Mouse (Mus musculus): Measurements from ENCODE around the gene Rfx1. TPM values are rescaled to one million over a fixed set of nuclear protein-coding genes. Genes with fewer than 3 reads are reported as not detected.
A peak's percentile ranks its signal among the peaks of the same experiment; 100 is the strongest.

The Rfx1 gene
- 9.4 and 11.2 TPM in 2 replicates for polyA plus RNA-seq (2015; fragmentation: Nextera tagmentation; extraction: Ambion mirVana)

DNA sequence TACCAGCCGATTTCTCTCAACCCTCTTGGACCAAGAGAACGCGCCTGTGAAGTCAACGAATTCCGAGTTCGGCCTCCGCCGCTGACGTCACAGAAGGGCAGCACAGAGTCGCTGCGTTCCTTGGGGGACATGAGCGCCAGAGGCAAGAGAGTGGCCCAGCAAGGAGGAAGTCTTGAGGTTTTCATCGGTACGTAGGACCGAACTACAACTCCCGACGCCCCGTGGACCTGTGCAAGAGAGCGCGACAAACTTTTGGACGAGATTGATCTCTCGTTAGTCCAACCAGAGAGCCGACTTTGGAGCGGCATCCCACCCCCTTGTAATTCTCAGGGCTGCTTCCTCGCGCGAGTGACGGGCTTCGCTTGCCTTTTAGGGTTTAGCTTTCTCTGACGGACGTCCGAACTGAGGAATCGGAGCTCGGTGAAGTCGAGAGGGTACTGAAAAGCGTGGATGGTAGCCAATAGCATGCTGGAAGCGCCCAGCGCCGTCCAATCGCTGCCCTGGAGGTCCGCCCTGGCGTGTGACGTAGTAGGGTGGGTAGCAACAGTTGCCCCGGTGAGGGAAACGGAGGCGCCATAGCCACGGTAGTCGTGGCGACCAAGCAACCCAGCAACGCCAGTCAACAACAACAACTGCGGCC is at the start of gene Rfx1:
TSS of gene Rfx1 (plus strand) at position 544 of the 640 bp plus-strand sequence.
- H3K36me3 ChIP-seq = no peaks in the 10 kb centered on the region
- peak within 1 kb of the TSS; percentile 78 for H3K4me3 ChIP-seq
- ATAC-seq (ENCODE audit: low FRiP score, low read depth) = peak; percentile 98
- under 1% methylated on average over 51 of the region's 51 CpGs for WGBS
- H3K27me3 ChIP-seq = no peaks in the 10 kb centered on the region
- peaks cover 42% of the 10 kb centered on the region for H3K4me1 ChIP-seq (replicated peaks)
- no peaks in the 10 kb centered on the region for H3K9me3 ChIP-seq
- H3K9ac ChIP-seq = peak within 1 kb of the TSS; percentile 78
- H3K4me2 ChIP-seq = peak within 1 kb of the TSS; percentile 87
- H3K27ac ChIP-seq (replicated peaks) = peak within 1 kb of the TSS; percentile 96

DNA sequence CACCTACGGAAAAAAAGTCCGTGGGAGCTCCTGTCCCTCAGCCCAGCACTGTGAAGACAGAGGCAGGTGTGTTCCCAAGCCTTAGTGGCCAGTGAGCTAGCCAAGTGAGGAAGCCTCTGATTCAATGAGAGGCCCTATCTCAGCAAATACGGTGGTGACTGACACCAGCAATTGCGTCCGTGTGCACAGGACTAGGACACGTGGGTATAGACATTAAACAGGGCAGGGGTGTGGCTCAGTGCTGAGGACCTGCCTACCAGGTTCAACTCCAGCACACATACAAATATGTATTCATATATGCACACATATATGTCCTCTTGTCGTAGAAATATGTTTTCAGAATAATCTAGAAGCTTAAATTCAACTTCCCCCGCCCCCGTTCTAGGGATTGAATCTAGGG is 46.9 kb upstream of the Rfx1 start:
- H3K4me1 ChIP-seq (replicated peaks) = no peaks in the 10 kb centered on the region
- 83% methylated on average over 9 of the region's 9 CpGs for WGBS
- ATAC-seq (ENCODE audit: low FRiP score, low read depth) = no peak

DNA sequence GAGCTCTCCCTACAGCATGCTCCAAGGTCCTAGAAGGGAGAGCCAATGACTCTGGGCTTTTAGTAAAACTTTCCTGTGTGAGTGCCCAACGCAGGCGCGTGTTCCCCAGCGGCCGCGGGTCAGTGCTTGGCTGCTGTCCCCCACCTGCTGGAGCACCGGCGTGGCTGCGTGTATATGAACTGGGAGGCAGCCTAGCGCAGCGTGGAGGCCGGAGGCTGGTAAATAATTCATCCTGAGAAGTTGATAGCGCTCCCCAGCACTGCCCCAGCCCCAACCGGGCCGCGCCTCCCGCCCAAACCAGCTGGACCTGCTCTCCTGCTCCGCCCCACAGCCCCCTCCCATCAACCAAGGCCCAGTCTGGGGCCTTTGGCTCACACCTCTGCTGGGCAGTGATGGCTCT is 45.5 kb upstream of the Rfx1 start, which contains the start of gene Palm3:
TSS of gene Palm3 (plus strand) at position 376 of the 400 bp plus-strand sequence.
- no peaks in the 10 kb centered on the region for H3K9me3 ChIP-seq
- WGBS = 7% methylated on average over 18 of the region's 18 CpGs
- H3K36me3 ChIP-seq = no peaks in the 10 kb centered on the region
- H3K9ac ChIP-seq = no peak within 1 kb of the TSS
- peaks cover 20% of the 10 kb centered on the region for H3K27me3 ChIP-seq
- ATAC-seq (ENCODE audit: low FRiP score, low read depth) = no peak
- H3K4me2 ChIP-seq = peak within 1 kb of the TSS; percentile 6; the same call in 1 of the 2 replicates
- no peak within 1 kb of the TSS for H3K27ac ChIP-seq (replicated peaks)
- H3K4me3 ChIP-seq = no peak within 1 kb of the TSS
- H3K4me1 ChIP-seq (replicated peaks) = peaks cover 7% of the 10 kb centered on the region

More for the DNA sequence above, 46.9 kb upstream of the Rfx1 start:
- Histone ChIP-seq H3K4me3 (no peak overlapping the region), H3K27me3 (peaks cover 20% of the 10 kb centered on the region; the same call in 1 of the 2 replicates), H3K4me2 (no peak overlapping the region), H3K36me3 (no peaks in the 10 kb centered on the region), H3K27ac (replicated peaks) (no peak overlapping the region), H3K9ac (no peak overlapping the region), H3K9me3 (no peaks in the 10 kb centered on the region)

DNA sequence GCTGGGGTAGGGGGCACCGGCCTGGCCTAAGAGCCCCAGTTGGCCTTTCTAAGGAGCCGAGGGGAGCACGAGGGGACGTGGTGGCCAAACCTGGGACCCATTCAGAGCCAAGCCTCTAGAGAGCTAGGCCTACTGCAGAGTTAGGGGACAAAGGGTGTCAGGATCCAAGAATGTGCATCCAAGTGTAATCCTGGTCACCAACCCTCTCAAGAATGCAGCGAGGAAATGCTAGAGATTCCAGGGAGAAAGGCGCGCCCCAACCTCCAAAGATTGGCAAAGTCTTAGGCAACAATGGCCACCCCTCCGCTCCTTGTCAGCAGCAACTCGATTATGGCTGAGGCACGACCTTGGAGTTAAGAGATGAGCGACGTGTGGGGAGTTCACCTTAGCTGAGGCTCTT is 45.1 kb upstream of the Rfx1 start:
- WGBS = 41% methylated on average over 12 of the region's 12 CpGs
- Histone ChIP-seq H3K36me3 (no peaks in the 10 kb centered on the region), H3K27ac (replicated peaks) (no peak overlapping the region), H3K27me3 (peaks cover 22% of the 10 kb centered on the region), H3K4me1 (replicated peaks) (peaks cover 9% of the 10 kb centered on the region), H3K4me2 (peak overlapping the region; percentile 6; the same call in 1 of the 2 replicates), H3K9me3 (no peaks in the 10 kb centered on the region), H3K9ac (no peak overlapping the region), H3K4me3 (no peak overlapping the region)
- no peak for ATAC-seq (ENCODE audit: low FRiP score, low read depth)

DNA sequence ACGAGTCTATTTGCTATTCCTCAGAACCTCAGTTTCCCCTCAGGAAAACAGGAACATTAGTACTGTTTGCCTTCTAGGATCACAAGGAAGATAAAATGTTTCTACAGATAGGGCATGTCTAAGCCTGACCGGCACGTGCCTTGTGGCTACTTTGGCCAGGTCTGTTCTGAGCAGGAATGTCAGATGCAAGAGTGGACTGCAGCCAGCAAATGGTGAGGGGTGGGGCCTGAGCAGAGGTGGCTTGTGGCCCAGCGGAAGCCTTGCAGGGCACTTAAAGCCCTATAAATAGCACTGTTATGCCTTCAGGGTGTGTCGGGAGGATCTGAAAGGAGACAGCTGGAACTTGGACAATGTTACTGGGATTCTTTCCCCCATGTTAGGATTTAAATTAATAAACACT is 43.5 kb upstream of the Rfx1 start:
- 62% methylated on average over 5 of the region's 5 CpGs for WGBS
- ATAC-seq (ENCODE audit: low FRiP score, low read depth) = no peak
- H3K9ac ChIP-seq = no peak overlapping the region
- H3K27ac ChIP-seq (replicated peaks) = no peak overlapping the region
- peaks cover 32% of the 10 kb centered on the region for H3K27me3 ChIP-seq
- H3K4me3 ChIP-seq = no peak overlapping the region
- peaks cover 9% of the 10 kb centered on the region for H3K4me1 ChIP-seq (replicated peaks)
- H3K4me2 ChIP-seq = no peak overlapping the region
- no peaks in the 10 kb centered on the region for H3K36me3 ChIP-seq
- no peaks in the 10 kb centered on the region for H3K9me3 ChIP-seq

DNA sequence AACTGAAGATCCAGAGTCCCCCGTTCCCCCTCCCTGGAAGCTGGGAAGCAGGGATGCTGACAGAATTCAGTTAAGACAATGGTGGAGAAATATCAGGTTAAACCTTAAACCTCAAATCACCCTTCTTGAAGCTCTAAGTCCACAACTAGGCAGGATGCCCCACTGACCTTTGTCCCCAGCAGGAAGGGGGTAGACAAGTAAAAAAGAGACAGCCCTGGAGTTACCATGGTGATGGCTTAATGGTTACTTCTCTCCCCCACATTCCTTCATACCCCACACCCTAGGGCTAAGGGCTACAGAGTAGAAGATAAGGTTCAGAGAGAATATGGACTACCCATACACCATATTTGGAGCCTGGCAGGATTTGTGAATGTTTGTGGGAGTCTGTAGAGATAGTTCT is 43.0 kb upstream of the Rfx1 start:
- Histone ChIP-seq H3K27ac (replicated peaks) (no peak overlapping the region), H3K4me2 (no peak overlapping the region), H3K4me1 (replicated peaks) (peaks cover 9% of the 10 kb centered on the region), H3K36me3 (no peaks in the 10 kb centered on the region), H3K27me3 (peaks cover 34% of the 10 kb centered on the region), H3K4me3 (no peak overlapping the region), H3K9ac (no peak overlapping the region), H3K9me3 (no peaks in the 10 kb centered on the region)
- 61% methylated on average over 1 of the region's 1 CpGs for WGBS
- no peak for ATAC-seq (ENCODE audit: low FRiP score, low read depth)

DNA sequence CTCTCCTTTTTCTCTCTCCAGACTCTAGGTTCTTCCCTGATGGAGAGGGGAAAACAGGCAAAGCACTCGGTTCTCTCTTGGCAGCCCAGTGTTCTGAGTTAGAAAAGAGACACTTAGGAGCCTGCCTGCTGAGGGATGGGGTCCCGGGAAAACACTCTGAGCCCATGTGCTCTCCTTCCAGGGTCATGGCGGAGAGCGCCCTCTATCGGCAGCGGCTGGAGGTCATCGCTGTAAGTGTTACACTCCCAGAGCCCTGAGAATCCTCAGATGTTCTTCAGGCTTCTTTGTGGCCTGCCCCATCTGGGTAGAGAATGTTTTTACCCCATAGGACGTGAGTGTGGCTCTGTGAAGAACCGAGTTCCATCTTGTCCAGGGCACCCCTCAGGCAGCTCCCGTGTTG is 42.5 kb upstream of the Rfx1 start:
- H3K27me3 ChIP-seq = peaks cover 34% of the 10 kb centered on the region

DNA sequence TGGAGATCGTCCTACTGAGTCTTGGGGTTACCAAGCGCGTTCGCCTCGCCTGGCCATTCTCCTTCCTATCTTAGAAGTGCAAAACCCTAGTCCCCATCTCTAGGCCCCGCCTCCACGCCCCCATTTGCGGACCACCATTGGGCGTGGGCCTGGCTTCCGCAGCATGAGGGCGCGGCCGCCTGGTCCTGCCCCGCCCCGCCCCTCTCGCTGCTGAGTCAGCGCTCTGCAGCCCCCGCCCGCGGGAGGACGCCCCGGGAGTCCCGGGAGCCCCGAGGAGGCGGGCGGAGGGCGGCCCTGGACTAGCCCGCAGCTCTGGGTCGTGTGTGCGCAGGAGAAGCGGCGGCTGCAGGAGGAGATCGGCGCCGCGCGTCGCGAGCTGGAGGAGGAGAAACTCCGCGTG is 40.8 kb upstream of the Rfx1 start:
- peak overlapping the region; percentile 47 for H3K9ac ChIP-seq
- H3K9me3 ChIP-seq = no peaks in the 10 kb centered on the region
- no peaks in the 10 kb centered on the region for H3K36me3 ChIP-seq
- peak; percentile 81 for ATAC-seq (ENCODE audit: low FRiP score, low read depth)
- peaks cover 9% of the 10 kb centered on the region for H3K4me1 ChIP-seq (replicated peaks)
- WGBS = under 1% methylated on average over 41 of the region's 41 CpGs
- H3K4me3 ChIP-seq = peak overlapping the region; percentile 51
- H3K27ac ChIP-seq (replicated peaks) = no peak overlapping the region
- H3K4me2 ChIP-seq = peak overlapping the region; percentile 92
- peaks cover 29% of the 10 kb centered on the region for H3K27me3 ChIP-seq

More for the DNA sequence above, 42.5 kb upstream of the Rfx1 start:
- Histone ChIP-seq H3K9ac (no peak overlapping the region), H3K9me3 (no peaks in the 10 kb centered on the region), H3K27ac (replicated peaks) (no peak overlapping the region), H3K4me1 (replicated peaks) (peaks cover 9% of the 10 kb centered on the region), H3K4me3 (no peak overlapping the region), H3K4me2 (no peak overlapping the region), H3K36me3 (no peaks in the 10 kb centered on the region)
- ATAC-seq (ENCODE audit: low FRiP score, low read depth) = no peak
- WGBS = 8% methylated on average over 10 of the region's 10 CpGs

DNA sequence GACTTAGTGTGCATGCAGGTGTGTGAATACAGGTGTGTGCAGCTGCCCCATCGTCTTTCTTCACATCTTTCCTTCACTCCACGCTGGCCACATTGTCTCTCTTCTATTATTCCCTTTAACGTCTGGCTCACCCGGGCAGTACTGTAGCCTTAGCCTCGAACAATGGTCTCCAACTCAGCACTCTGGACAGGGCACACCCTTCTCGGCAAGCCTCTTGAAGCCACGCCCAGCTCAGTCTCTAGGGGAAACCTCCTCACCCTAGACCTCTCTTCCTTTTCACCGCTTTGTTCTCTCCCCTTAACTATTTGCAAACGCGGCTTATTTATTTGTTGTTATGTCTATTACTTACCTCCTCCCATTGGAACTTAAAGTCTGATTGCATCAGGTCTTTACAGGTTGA is 39.2 kb upstream of the Rfx1 start:
- H3K27ac ChIP-seq (replicated peaks) = no peak overlapping the region
- no peak overlapping the region for H3K9ac ChIP-seq
- H3K27me3 ChIP-seq = peaks cover 19% of the 10 kb centered on the region
- H3K4me3 ChIP-seq = no peak overlapping the region
- no peak for ATAC-seq (ENCODE audit: low FRiP score, low read depth)
- H3K4me2 ChIP-seq = no peak overlapping the region
- H3K4me1 ChIP-seq (replicated peaks) = peaks cover 9% of the 10 kb centered on the region
- WGBS = 9% methylated on average over 10 of the region's 10 CpGs
- H3K9me3 ChIP-seq = no peaks in the 10 kb centered on the region
- H3K36me3 ChIP-seq = no peaks in the 10 kb centered on the region

DNA sequence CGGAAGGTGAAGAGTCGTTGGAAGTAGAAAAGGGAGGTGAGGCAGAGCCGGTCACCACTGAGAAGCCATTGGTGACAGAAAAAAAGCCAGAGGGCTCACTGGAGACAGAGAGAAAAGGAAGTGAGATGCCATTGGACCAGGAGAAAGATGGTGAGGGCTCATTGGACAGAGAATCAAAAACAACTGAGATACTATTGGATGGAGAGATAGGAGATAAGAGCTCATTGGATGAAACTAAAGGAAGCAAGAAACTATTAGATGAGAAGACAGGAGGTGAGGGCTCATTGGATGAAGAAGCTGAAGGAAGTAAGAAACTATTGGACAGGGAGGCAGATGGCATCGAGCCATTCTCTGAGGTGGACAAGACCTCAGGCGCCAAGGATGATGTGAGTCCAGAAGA is 37.4 kb upstream of the Rfx1 start:
- WGBS = 84% methylated on average over 5 of the region's 5 CpGs
- Histone ChIP-seq H3K36me3 (no peaks in the 10 kb centered on the region), H3K27me3 (peaks cover 14% of the 10 kb centered on the region), H3K4me1 (replicated peaks) (peaks cover 9% of the 10 kb centered on the region), H3K4me3 (no peak overlapping the region), H3K9me3 (no peaks in the 10 kb centered on the region), H3K9ac (no peak overlapping the region), H3K4me2 (no peak overlapping the region), H3K27ac (replicated peaks) (no peak overlapping the region)
- no peak for ATAC-seq (ENCODE audit: low FRiP score, low read depth)

DNA sequence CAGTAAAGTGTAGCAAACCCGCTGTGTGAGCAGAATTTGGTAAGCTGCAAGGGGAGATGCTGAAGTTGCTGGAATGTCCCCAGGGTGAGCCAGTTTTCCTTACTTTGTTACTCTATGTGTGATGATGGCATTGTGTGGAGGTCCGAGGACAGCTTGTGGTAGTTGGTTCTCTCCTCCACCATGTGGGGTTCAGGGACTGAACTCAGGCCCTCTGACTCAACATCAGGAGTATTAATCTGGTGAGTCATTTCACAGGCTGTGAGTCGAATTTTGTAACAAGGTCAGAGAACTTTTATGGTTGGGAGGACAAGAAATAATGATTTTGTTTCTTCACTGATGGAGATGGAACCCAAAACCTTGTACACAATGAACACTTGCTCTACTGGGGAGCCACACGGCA is 33.9 kb upstream of the Rfx1 start:
- H3K4me2 ChIP-seq = no peak overlapping the region
- H3K4me3 ChIP-seq = no peak overlapping the region
- peaks cover 5% of the 10 kb centered on the region; the same call in 1 of the 2 replicates for H3K27me3 ChIP-seq
- 80% methylated on average over 4 of the region's 4 CpGs for WGBS
- no peak for ATAC-seq (ENCODE audit: low FRiP score, low read depth)
- H3K4me1 ChIP-seq (replicated peaks) = no peaks in the 10 kb centered on the region
- no peaks in the 10 kb centered on the region for H3K9me3 ChIP-seq
- H3K27ac ChIP-seq (replicated peaks) = no peak overlapping the region
- no peak overlapping the region for H3K9ac ChIP-seq
- no peaks in the 10 kb centered on the region for H3K36me3 ChIP-seq

DNA sequence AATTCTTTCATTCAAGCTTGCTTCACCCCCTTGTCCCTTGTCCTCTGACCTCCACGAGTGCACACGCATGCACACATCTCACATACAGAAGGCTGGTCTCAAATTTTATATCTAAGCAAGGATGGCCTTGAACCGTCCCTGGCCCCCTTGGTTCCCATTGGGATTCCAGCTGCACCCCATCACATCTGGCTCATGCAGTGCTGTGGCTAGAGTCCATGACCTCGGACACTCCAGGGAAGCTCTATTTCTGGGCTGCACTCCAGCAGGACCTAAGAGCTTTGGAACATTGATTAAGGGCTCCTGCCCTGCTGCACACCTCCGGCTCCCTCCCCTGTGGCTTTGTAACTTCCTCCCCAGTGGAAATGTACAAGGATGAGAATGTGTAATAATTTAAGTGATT is 28.6 kb upstream of the Rfx1 start:
- peaks cover 12% of the 10 kb centered on the region for H3K4me1 ChIP-seq (replicated peaks)
- no peak for ATAC-seq (ENCODE audit: low FRiP score, low read depth)
- H3K4me2 ChIP-seq = no peak overlapping the region
- no peaks in the 10 kb centered on the region for H3K36me3 ChIP-seq
- no peak overlapping the region for H3K9ac ChIP-seq
- peaks cover 27% of the 10 kb centered on the region for H3K27me3 ChIP-seq
- H3K9me3 ChIP-seq = no peaks in the 10 kb centered on the region
- WGBS = 80% methylated on average over 5 of the region's 5 CpGs
- H3K27ac ChIP-seq (replicated peaks) = no peak overlapping the region
- H3K4me3 ChIP-seq = no peak overlapping the region

DNA sequence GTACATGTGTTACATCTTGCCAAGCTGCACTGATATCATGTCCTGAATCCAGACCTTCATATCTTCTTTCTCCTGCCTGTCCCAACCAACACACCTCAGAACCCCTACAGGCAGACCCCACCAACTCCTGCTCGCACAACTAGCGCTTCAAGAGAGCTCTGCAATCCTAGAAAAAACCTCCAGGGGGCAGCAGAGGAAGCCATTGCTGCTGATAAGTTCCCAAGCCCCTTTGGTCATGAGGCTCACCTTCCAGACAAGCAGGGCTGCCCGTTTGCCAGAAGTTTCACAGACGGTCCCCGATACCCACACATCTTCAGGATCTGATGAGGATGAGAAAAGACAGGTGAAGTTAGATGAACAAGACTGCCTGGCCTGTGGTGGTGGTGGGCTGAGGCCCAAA is 27.6 kb upstream of the Rfx1 start:
- no peaks in the 10 kb centered on the region for H3K36me3 ChIP-seq
- H3K27me3 ChIP-seq = peaks cover 36% of the 10 kb centered on the region
- H3K4me2 ChIP-seq = no peak overlapping the region
- H3K4me1 ChIP-seq (replicated peaks) = peaks cover 12% of the 10 kb centered on the region
- H3K9ac ChIP-seq = no peak overlapping the region
- WGBS = 5% methylated on average over 5 of the region's 5 CpGs
- no peak overlapping the region for H3K4me3 ChIP-seq
- ATAC-seq (ENCODE audit: low FRiP score, low read depth) = no peak
- no peaks in the 10 kb centered on the region for H3K9me3 ChIP-seq
- H3K27ac ChIP-seq (replicated peaks) = no peak overlapping the region

Data from hindbrain, embryonic 15.5 days (tissue).